Mouse (Mus musculus): ENCODE data around the gene Ccdc88a. TPM values are rescaled to one million over a fixed set of nuclear protein-coding genes. Genes with fewer than 3 reads are reported as not detected.
A peak's percentile ranks its signal among the peaks of the same experiment; 100 is the strongest.

Ccdc88a gene
- total RNA-seq (2022) = 10 to 100 TPM; 52.6 to 66.1 (median 63.0) TPM

DNA sequence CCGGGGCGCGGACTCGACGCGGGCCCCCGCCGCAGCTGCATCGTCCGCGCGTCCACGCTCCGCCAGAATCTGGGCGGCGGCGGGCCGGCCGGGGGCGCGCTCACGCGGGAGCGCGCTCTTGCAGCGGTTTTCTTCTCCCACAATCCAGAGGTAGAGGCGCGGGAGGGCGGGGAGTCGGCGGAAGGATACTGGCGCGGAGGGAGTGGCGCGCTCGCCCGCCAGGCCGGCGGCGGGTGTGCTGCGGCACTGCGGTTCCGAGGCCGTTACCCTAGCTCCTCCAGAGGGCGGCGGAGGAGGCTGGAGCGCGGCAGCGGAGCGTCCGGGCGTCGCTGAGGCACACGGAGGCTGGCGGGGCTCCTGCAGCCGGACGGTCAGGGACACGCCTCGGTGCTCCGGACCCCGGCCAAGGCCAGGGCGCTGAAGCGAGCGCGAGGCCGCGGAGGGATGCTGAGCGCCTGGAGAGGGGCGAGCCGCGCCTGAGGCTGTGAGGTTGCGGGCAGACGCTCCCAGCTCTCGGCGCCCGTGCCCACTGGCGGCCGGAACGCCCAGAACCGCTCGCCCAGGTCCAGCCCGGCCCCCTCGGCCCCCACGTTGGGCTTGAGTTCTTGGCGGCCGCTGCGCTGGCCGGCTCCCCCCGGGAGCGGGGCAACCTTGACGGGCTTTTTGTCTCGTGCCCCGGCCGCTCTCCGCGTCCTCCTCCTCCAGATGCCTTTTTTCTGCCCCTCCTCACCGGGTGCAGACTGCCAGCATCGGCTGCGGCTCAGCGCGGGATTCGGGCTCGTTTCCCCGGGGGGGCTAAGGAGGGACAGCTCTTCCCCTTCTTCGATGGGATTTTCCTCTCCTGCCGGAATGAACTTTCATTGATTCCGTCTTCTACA is at the start of gene Ccdc88a:
Gene Ccdc88a (plus strand): TSS at position 263 of the 878 bp plus-strand sequence.
- DNase-seq (ENCODE audit: low spot score in 2 of 2) = peak; percentile 93 to 98

DNA sequence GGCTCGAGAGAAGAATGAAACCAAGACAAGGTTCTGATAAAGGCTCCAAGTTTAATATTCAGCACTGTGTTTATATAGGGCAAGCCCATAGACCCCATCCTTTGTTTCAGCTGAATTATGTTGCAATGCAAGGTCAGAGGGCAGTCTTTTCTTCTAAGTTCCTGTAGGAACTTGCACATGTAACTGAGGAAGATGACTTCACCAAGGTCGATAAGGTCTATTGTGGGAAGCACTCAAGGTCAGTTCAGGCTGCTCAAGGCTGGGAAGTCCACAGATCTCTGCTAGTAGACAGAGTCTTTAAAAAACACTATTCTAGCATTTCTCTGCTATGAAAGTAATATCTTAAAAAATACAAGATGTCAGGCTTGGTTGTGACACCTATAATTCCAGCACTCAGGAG is 38.0 kb upstream of the Ccdc88a start:
- DNase-seq (ENCODE audit: low spot score in 2 of 2) = no peak

- DNase-seq (ENCODE audit: low spot score in 2 of 2) = no peak
Observed at GRCm38 (mm10) chr11:29341259-29341658, 32.2 kb upstream of the Ccdc88a start.

DNA sequence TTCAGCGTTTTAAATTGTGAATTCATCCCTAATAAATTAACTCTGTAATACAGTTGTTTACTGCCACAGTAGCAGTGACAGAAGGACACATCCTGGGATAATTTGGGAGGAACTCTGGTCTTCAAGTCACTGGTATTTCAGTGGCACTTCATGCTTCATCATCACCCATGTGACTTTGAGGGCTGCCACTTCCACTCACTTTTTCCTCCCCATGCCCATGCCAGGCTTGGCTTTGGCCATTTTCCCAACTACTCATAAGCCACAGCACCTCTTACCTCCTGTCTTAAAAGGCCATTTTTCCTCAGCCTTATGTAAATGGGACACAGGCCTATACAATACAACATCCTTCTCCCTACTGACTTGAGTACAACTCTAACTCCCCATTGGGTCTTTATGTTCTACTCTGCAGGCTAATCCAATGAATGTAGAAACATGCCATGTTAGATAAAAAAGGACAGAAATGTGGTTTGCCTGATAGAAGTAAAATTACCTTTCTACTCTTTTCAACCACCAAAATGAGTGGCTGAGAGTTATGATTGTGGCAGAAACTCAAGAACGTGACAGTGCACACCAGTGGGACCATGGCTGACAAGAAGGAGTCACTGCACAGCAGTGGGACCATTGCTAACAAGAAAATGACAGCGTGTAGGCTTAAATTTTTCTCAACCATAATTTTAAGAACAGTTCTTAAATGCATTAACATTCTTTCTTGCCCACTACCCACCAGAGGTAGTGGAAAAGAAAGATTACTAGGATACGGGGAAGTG is 28.4 kb upstream of the Ccdc88a start:
- no peak for DNase-seq (ENCODE audit: low spot score in 2 of 2)

DNA sequence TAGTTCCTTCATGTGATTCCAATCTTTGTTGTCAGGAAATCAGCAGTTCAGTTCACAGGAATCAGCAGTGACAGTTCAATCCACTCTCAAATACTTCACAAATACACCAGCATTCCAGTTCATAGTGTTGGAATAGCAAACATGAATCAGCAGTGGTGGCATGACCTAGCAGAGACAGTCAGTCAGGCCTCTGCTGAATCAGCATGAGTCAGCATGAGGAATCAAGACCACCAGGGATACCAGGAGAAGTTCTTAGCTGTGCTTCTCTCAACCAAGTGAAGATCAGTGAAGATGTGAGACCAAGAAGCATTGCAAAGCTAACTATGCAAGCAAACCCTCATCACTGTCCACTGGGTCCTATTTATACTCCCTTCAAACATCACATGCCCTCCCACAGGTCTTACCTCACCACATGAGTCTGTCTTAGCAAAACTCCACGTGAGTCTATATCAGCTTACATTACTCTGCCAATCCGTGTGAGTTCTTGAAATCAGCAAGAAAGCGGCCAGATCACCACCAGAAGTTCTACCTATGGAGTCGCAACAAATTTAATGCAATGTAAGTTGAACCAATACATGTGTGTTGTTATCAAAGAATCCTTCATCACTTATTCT is 27.7 kb upstream of the Ccdc88a start:
- DNase-seq (ENCODE audit: low spot score in 2 of 2) = no peak

GRCm38 (mm10) chr11:29350891-29351290 is 22.6 kb upstream of the Ccdc88a start:
- DNase-seq (ENCODE audit: low spot score in 2 of 2) = no peak

- no peak for DNase-seq (ENCODE audit: low spot score in 2 of 2)
Observed at GRCm38 (mm10) chr11:29352214-29352613, 21.2 kb upstream of the Ccdc88a start.

GRCm38 (mm10) chr11:29368161-29368560 is 5.3 kb upstream of the Ccdc88a start:
- no peak for DNase-seq (ENCODE audit: low spot score in 2 of 2)

- DNase-seq (ENCODE audit: low spot score in 2 of 2) = no peak
Observed at GRCm38 (mm10) chr11:29373050-29373395, 435 bp upstream of the Ccdc88a start.

GRCm38 (mm10) chr11:29374274-29374656 is 807 bp downstream of the Ccdc88a start:
- DNase-seq (ENCODE audit: low spot score in 2 of 2) = no peak

DNA sequence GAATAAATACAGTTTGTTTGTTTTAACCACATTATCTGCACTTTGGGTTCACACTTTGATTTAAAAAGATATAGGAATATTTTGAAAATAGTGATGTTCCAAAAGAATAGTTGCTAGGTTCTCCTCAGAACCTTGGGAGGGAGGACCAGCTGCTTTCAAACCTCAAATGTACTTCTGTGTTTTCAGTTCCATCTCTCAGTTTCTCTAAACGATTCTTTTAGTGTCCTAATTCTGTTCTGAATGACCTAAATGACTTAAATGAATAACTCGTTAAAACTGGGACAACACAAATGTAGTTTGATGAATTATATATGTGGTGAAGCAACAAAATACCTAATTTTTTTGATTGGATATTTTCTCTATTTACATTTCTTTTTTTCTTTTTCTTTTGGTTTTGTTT is 3.2 kb downstream of the Ccdc88a start:
- no peak for DNase-seq (ENCODE audit: low spot score in 2 of 2)

GRCm38 (mm10) chr11:29378751-29379150 is 5.3 kb downstream of the Ccdc88a start:
- no peak for DNase-seq (ENCODE audit: low spot score in 2 of 2)

DNA sequence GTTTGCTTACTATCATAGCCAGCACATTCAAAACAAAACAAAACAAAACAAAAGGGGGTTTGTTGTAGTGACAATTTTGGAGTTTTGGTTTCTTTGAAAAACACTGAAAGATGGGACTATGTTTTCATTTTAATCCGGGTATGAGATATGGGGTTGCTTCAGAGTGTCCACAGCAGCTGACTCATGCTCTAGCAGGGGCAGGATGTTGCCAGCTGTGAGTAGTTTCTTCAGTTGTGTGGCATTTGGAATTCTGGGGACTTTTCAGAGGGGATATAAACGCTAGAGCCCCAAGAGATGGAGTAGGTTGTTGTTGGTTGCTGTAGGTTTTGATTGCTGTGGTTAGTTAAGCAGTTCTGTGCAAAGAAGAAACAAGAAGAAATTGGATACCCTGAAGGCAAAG is 10.0 kb downstream of the Ccdc88a start:
- DNase-seq (ENCODE audit: low spot score in 2 of 2) = no peak

DNA sequence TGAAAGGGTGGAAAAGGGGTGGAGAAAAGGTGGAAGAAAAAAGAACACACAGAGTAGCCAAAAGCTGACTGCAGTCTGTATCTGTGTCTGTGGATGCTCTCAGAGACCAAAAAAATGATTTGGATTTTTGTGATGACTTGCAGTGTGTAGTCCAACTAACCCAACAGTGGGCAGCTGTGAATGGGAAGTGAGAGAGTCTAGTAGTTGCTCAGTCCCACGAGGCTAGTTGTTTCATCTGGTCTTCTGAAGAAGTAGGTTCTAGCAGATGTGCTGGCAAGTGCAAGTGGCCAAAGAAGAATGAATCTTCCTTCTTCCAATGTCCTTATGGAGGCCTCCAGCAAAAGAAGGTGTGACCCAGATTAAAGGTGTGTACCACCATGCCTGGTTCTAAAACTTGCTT is 10.5 kb downstream of the Ccdc88a start:
- no peak for DNase-seq (ENCODE audit: low spot score in 2 of 2)

DNA sequence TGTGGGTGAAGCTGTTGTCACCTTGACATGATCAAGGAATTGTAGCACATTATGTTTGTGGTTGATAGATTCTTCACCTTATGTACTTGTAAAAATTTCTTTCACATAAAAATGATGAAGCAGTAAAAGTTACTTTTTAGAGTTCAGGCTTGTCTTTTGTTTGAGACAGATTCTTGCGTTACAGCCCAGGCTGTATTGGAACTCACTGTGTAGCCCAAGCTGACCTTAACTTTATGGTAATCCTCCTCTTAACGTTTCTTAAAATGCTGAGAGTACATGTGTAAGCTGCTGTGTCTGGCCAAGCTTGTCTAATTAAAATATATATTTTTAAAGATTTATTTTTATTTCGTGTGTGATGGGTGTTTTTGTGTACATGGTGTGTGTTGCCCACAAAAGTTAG is 11.2 kb downstream of the Ccdc88a start:
- DNase-seq (ENCODE audit: low spot score in 2 of 2) = no peak

DNA sequence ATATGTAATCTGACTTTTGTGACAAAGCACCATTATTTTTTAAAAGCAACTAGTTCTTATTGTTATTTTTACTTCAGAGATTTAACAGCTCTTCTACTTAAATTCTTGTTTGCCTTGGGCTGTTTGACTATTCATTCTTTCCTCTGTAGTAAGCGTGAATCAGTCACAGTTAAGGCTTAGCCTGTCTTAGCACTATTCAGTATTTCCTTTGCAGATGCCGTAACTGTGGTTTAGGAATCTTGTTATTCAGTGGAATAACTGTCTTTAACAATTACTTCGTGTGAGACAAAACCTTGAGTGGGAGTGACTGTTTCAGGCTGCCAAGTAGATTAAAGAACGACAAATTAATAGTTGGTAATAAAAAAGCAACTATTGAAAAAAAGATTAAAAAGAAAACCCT is 16.5 kb downstream of the Ccdc88a start:
- DNase-seq (ENCODE audit: low spot score in 2 of 2) = no peak

DNA sequence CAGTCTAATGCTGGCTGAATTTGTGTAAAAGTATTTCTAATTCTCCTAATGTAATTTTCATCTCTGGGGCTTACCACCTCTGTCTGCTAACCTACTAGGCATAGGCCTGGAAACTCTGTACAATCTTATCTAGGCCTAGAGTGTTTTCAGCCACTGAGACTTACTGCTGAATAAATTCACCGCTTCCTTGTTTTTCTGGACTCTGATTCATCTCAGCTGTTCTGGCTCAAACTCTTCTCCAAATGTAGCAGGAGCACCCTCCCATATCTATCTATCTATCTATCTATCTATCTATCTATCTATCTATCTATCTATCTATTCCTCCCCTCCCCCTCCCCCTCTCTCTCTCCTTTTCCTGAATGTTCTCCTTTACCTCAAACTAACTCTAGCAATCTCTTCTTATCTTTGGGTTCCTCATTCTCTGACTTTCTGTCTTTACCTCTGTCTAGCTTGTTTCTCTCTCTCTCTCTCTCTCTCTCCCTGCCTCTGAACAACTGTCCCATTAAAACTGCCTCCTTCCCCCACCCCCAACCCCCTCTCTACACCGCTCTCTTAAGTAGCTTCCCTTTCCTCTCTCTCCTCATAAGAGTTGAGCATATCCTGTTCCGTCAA is 21.8 kb downstream of the Ccdc88a start:
- DNase-seq (ENCODE audit: low spot score in 2 of 2) = no peak

DNA sequence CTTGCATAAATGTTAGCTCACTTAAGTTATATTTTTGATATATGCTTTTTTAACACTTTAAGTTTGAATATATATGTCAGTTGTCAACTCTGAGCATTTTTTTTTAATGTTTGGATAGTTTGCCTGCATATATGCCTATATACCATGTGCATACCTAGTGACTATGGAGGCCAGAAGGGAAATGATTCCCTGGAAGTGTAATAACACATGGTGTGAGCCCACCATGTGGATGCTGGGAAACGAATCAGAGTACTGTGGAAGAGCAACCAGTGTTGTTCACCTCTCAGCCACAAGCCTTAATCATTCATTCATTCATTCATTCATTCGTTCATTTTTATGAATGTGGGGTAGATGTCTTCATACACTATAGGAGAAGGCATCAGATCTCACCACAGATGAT is 26.9 kb downstream of the Ccdc88a start:
- DNase-seq (ENCODE audit: low spot score in 2 of 2) = no peak

- DNase-seq (ENCODE audit: low spot score in 2 of 2) = no peak
Observed at GRCm38 (mm10) chr11:29406292-29406691, 32.8 kb downstream of the Ccdc88a start.

DNA sequence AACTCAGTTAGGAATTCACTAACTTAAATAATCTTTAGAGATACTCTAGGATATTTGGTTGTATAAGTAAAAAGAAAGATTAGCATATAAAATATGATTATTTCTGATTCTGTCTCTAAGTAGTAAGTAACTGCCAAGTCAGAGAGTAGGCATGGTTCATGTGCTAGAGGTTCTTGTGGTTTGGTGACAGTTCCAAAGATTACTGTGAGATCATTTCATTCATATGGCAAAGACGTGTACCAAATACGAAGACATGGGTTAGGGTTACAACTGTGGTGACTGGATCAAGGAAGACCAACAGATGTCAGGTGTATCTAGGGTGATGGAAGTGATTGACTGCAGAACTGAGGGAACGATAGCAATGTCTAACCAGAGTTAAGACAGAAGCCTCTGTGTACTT is 50.0 kb downstream of the Ccdc88a start:
- no peak for DNase-seq (ENCODE audit: low spot score in 2 of 2)

DNA sequence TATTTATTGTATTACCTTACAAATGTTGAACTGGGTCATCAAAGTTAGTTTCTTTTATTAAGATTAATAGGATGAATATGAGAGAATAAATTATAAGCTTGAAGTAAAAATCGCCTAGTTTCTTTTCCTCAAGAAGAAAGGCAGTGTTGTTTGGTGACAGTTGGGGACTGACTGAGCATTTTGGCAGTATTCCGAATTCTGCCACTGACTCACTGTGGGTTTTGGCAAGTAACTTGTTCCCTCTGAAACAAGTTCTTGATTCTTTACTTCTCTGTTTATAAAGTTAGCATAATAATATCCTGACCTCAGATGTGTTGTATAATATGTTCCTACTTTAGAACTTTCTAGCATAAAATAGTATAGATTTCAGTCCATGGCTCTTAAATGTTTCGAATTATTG is 55.3 kb downstream of the Ccdc88a start:
- DNase-seq (ENCODE audit: low spot score in 2 of 2) = peak; percentile 56 to 64

DNA sequence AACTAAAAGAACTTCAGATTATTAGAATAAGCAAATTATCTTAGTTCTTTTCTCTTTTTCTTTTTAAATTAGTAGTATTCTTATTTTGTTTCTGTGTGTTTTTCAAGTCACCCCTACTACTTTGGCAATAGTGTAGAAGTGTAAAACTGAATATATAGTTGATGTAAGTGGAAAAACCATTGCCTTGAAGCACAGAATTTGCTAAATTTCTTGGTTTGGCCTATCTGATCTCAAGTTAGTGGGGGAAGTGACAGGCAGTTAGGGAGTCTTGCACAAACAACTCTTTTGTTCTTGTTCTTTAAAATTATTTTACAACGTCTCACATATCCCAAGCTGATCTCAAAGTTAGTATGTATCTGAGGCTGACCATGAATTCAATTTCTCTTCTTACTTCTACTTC is 57.6 kb downstream of the Ccdc88a start:
- DNase-seq (ENCODE audit: low spot score in 2 of 2) = no peak
